Mouse (Mus musculus) MN1 (cell line): ENCODE measurements around the gene Trpc4ap.

Experiments used
- DNase-seq: peaks from one replicate; pipeline ENCODE4 v3.0.0-alpha.2; 2016; ENCODE audit warnings: low spot score

Trpc4ap gene

DNA sequence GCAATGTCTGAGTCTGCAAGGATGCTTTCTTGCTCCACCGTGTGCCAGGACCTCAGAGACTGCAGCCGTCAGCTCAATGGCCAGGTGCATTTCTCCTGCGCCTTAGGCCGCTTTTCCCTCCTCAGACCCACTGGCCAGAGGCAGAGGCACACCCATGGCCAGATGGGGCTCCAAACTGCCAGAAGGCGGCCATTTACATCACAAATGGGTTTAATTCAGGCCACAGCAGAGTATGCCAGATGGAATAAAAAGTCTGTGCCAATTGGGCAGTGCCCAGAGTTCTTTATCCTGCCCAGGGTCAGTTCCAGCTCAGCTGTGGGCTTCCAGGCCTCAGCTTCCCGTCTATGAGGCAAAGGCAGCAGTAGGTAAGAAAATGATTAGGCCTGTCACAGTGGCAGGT is 51.5 kb downstream of the Trpc4ap start:
- DNase-seq = no peak

DNA sequence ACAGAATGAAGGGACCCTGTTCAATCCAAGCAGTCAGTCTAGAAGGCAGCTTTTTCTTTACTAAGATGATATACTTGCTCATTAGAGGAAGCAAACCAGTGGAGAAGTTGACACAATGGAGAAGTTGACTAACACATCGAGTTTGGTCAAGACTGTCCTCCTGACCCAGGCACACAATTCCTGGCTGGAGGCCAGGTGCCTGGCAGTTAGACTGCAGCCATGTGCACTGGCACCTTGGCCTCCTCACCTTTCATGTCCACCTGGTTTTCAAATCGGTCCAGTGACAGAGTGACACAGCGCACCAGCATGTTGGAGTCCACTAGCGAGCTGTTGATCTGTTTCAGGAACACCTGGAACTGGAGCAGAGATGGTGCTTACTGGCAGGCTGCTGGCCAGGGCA is 54.8 kb downstream of the Trpc4ap start:
- DNase-seq = no peak

DNA sequence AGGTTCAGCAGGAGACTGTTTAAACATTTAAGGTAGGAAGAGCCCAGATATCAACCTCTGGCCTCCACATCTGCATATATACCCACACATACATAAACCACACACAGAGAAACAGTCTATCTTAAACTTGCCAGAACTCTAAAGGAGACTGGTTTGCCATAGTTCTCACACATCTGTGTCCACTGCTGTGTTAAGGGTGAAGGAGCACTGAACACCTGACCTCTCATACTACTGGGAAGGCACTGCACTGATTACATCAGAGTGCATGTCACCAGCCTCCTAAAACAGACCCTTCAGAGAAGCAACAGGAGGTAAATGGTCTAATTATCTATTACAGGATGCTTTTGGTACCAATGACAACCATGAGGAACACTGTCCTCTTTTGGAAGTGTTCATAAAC is 55.3 kb downstream of the Trpc4ap start:
- no peak for DNase-seq

DNA sequence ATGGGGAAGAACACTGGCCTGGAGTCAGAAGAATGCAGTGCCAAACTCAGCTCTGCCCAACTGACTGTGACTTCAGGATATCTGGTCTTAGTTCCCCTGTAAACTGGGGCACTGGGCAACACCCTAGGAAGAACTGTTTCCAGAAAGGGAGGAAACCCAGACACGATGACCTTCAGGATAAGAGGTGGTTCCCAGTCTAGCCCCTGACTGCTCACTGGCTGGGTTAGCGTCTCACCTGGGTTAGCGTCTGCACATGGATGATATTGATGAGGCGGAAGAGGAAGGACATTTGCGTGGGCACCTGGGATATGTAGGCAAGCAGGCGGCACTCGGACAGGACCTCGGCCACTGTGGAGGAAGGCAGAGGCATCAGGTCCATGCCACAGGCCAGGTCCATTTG is 56.2 kb downstream of the Trpc4ap start:
- no peak for DNase-seq

DNA sequence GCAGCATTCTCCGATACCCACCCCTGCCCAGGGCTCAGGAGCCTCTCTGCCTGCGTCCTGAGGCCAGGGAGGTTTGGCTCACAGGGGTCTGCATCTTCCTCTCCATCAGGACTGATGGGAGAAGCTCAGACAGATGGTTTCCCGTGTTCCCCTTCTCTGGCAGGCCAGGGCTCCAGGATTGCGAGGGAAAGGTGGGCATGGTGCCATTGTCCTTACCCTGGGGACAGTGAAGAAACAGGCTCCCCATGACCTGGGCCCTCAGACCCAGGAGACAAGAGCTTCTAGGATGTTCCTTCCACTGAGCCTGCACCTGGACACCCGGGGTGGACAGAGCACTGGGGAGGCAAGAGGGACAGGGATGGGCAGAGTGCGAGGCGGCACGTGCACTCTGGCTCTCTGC is 57.6 kb downstream of the Trpc4ap start:
- no peak for DNase-seq

DNA sequence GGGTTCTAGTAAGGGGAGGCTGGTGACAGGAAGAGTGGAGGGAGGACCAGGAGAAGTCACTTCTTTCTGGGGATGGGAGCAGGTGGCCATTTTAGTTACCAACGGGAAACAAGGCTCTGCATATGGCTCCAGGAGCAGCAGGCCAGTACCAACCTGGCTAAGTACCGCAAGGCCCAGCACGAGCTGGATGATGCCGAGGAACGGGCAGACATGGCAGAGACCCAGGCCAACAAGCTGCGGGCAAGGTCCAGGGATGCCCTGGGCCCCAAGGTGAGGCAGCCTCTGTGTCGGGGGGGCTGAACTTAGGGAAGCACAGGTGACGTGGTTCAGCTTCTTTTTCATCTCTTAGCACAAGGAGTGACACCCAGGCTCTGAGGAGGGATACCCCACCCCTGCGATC is 58.5 kb downstream of the Trpc4ap start:
- DNase-seq = no peak

DNA sequence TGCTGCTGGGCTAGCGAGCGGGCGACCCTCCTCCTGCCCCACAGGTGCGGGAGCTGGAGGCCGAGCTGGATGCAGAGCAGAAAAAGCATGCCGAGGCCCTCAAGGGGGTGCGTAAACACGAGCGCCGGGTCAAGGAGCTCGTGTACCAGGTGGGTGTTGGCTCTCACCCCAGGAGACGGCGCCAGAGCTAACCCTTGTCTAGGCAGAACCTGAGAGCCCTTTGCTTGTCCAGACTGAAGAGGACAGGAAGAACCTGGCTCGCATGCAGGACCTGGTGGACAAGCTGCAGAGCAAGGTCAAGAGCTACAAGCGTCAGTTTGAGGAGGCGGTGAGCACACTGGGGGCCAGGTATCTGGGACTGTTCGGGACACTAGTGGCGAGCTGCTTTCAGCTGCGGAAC is 59.1 kb downstream of the Trpc4ap start:
- DNase-seq = no peak

DNA sequence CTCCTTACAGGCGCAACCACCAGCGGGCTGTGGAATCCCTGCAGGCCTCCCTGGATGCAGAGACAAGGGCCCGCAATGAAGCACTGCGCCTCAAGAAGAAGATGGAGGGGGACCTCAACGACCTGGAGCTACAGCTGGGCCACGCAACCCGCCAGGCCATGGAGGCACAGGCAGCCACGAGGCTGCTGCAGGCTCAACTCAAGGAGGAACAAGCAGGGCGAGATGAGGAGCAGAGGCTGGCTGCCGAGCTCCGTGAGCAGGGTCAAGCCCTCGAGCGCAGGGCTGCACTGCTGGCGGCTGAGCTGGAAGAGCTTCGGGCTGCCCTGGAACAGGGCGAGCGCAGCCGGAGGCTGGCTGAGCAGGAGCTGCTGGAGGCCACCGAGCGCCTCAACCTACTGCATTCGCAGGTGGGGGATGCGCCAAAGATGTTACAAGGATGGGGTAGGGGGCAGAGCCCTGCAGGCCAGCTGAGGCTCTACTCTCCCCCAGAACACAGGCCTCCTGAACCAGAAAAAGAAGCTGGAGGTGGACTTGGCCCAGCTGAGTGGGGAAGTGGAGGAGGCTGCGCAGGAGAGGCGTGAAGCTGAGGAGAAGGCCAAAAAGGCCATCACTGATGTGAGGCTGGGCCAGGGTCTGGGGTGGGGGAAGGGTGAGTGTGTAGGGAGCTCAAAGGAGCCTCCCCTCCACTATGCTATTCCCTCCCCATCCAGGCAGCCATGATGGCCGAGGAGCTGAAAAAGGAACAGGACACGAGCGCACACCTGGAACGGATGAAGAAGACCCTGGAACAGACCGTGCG is 59.8 kb downstream of the Trpc4ap start:
- DNase-seq = no peak

DNA sequence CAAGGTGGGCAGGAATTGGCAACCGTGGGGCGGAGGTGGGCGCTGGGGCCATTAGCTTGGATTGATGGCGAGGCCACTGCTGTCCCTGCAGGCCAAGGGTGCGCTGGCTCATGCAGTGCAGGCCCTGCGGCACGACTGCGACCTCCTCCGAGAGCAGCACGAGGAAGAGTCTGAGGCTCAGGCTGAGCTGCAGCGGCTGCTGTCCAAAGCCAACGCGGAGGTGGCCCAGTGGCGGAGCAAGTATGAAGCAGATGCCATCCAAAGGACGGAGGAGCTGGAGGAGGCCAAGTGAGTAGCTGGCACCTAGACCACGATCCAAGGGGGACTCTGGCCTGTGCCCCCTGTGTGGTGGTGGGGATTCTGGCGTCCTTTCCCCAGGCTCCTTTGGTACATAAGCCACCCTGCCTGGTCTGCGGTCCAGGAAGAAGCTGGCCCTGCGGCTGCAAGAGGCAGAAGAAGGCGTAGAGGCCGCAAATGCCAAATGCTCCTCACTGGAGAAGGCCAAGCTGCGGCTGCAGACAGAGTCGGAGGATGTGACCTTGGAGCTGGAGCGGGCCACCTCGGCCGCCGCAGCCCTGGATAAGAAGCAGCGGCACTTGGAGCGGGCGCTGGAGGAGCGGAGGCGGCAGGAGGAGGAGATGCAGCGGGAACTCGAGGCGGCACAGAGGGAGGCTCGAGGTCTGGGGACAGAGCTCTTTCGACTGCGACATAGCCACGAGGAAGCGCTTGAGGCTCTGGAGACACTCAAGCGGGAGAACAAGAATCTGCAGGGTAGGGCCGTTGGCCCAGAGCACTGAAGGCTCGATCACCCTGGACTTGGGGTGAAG is 61.4 kb downstream of the Trpc4ap start:
- DNase-seq = no peak

DNA sequence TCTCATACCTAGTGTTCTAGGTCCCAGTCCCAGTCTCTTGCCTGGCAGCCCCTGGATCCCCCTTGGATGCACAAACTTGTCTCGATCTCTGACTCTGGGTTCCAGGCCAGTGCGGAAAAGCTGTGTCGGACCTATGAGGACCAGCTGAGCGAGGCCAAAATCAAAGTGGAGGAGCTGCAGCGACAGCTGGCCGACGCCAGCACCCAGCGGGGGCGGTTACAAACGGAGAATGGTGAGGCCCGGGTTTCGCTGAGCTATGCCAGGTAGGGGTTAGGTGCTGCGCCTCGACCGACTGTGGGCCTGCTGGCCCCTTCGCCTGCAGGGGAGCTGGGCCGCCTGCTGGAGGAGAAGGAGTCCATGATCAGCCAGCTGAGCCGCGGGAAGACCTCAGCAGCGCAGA is 62.0 kb downstream of the Trpc4ap start:
- DNase-seq = no peak

DNA sequence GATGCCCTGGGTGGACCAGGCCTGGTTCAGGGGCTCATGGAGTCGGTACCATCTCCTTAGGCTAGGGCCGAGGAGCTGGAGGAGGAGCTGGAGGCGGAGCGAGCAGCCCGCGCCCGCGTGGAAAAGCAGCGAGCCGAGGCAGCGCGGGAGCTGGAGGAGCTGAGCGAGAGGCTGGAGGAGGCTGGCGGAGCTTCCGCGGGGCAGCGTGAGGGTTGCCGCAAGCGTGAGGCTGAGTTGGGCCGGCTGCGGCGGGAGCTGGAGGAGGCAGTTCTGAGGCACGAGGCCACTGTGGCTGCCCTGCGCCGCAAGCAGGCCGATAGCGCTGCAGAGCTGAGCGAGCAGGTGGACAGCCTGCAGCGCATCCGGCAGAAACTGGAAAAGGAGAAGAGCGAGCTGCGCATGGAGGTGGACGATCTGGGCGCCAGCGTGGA is 62.9 kb downstream of the Trpc4ap start:
- no peak for DNase-seq

DNA sequence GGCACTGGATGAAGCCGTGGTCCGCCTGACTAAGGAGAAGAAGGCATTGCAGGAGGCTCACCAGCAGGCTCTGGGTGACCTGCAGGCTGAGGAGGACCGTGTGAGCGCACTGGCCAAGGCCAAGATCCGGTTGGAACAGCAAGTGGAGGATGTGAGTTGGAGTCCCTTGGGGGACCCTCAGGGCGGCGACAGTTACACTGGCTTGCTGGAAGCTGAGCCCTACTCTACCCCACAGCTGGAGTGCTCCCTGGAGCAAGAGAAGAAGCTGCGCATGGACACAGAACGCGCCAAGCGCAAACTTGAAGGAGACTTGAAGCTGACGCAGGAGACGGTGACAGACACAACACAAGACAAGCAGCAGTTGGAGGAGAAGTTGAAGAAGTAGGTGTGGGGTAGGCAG is 63.7 kb downstream of the Trpc4ap start:
- DNase-seq = no peak

DNA sequence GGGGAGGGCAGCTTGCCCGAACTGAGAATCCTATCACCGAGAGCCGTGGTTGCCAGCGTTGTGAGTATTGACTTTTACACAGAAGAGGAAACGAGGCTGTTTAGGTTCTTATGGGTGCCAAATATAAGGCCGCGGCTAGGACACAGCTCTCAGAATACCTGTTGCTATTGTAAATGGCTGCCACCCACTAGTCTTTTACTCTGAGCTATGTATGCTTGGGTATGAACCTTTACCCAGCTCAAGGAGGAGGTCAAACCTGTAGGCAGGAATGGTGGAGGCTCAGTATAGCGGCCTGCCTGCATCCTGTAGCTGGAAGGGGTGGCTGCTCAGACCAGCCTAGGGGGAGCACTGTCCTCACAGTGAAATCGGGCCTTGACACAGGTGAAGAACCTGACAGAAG is 64.1 kb downstream of the Trpc4ap start:
- DNase-seq = no peak

DNA sequence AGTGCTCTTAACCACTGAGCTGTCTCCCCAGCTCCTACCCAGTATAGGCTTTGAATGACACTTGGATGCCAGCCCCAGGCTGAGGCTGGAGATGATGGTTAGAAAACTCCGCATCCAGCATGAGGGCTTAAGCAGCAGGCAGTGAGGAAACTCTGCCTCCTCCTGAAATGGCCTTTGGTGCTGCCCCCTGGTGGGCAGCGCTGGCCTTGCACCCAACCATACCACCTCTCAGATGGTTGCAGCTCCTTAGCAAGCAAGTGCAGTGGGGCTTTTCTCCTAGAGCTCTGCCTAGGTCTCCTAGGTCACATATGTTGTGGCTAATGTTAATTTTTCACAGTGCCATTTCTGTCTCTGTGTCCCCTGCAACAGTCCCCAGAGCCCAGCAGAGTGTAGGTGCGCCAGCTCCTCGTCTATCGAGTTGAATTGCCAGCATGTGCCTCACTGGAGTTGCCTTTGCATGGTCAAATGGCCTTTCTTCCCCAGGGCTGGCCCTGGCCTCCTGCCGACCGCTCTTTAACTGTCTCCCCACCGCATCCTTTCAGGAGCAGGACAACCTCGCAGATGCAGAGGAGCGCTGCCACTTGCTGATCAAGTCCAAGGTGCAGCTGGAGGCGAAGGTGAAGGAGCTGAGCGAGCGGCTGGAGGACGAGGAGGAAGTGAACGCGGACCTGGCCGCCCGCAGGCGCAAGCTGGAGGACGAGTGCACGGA is 65.0 kb downstream of the Trpc4ap start:
- peak; percentile 79 for DNase-seq

DNA sequence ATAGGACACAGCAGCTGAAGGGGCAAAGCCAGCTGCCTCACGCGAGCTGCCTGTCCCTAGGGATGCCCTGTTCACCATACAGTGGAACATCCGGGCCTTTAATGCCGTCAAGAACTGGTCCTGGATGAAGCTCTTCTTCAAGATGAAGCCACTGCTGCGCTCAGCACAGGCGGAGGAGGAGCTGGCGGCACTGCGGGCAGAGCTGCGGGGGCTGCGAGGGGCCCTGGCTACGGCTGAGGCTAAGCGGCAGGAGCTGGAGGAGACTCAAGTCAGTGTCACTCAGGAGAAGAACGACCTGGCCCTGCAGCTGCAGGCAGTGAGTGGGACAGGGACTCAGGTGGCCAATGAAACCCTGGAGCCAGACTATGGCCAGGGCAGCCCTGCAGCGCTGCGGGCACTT is 65.9 kb downstream of the Trpc4ap start:
- DNase-seq = peak; percentile 42

DNA sequence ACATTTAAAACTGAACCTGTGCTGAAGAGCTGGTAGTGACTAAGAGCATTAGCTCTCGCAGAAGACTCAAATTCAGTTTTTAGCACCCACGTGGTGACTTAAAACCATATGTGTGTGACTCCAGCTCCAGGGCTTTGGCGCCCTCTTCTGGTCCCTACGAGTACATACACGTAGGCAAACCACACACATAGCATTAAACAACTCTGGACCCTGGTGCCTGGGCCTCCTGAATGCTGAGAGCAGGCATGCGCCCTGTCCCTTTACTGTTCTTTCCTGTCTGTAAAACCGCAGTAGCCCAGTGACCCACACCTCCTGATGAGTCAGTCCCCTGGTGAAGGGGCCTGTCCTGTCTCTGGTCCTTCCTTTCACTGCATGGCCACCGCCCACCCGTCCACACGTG is 67.5 kb downstream of the Trpc4ap start:
- peak; percentile 61 for DNase-seq

DNA sequence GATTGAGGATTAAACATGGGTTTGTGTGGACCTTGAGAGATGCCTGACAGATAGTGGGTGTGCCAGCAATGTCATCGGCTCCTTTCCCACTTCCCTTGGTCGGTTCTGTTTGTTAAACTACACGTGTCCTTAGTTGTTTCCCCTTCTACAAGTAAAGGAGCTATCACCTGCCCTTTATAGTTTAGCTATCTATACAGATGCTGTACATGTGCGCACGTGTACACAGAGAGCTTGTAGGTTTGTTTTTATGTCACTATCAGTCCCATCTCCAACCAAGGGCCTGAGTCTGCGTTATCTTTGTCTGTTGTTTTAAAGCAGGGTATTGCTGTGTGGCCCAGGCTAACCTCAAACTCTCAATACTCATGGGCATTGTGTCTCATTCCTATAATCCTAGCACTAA is 68.2 kb downstream of the Trpc4ap start:
- no peak for DNase-seq

DNA sequence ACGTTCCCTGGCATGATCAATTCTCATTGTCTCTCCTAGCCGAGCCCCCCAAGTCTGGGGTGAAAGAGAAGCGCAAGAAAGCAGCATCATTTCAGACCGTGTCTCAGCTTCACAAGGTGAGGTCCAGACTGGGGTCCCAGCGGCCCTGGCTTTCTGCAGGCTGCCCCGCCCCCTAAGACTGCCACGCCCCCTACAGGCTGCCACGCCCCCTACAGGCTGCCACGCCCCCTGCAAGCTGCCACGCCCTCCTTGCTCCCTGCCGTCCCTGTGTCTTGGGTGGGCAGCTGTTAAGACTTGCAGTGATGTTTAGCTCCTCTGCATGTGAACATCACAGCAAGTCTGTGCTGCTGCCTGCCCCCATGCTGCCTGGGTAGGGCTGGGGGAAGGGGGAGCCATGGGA is 69.6 kb downstream of the Trpc4ap start:
- DNase-seq = no peak

DNA sequence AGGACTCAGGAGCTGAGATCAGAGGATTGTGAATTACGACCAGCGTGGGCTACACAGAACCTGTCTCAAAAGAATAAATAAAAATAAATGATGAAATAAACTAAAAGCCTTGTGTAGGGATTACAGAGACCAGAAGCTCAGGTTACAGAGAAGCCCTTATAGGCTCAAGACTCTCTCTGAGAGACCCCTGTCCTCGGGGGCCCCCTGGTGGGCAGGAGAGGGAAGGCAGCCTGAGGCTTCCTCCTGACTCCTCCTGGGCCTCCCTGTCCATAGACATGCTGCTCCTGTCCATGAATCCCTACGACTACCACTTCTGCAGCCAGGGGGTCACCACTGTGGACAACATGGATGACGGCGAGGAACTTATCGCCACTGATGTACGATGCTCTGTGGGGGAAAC is 72.4 kb downstream of the Trpc4ap start:
- peak; percentile 86 for DNase-seq

DNA sequence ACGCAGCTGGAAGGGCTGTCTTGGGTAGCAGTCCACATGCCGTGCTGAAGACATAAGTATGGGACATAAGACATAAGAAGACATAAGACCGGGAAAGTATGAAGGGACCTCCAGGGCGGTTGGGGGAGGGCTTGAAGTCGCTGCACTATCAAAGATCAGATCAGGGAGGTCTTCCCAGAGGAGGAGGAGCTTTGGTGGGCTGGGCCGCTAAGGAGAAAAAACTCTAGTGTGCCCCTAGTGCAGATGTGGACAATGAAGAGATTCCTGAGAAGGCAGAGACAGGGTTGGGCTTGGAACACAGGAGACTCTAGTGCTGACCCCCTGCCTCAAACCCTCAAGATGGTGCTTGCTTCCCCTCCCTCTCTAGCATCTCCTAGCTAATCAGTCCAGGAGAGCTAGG is 75.2 kb downstream of the Trpc4ap start:
- no peak for DNase-seq

DNA sequence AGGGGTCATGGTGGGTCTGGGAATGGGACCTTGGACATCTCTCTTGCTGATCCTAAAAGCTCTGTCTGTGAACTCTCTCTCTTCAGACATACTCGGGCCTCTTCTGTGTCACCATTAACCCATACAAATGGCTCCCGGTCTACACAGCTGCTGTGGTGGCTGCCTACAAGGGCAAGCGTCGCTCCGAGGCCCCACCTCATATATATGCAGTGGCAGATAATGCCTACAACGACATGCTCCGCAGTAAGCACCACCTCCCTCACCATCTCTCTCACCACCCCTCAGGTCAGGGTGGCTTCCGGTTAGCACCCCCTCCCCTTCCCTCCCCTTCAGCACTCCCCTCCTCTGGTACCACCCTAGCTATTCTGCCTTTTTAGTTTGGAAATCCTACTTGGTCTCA is 78.2 kb downstream of the Trpc4ap start:
- DNase-seq = no peak

DNA sequence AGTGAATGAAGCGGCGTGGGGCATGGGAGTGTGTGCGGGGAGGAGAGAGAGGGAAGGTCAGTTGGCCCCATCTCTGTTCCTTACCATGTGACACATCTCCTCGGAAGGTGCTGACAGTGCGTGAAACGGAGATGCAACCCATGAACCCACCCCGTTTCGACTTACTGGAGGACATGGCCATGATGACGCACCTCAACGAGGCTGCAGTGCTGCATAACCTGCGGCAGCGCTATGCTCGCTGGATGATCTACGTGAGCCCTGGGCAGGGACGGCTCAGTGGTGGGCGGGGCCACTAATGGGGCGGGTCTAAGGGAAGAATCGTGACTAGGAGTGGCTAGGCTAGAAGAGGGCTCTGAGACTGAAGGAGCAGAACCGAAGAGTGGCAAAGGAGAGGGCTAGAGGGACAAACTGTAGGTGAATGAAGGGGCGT is 78.8 kb downstream of the Trpc4ap start:
- DNase-seq = peak; percentile 81
